Mouse (Mus musculus): Measurements from ENCODE around the gene Nkain2. TPM values are rescaled to one million over a fixed set of nuclear protein-coding genes. Genes with fewer than 3 reads are reported as not detected.

Nkain2 gene
- polyA plus RNA-seq, 1 experiment from 2014 or later: 8.2 TPM

DNA sequence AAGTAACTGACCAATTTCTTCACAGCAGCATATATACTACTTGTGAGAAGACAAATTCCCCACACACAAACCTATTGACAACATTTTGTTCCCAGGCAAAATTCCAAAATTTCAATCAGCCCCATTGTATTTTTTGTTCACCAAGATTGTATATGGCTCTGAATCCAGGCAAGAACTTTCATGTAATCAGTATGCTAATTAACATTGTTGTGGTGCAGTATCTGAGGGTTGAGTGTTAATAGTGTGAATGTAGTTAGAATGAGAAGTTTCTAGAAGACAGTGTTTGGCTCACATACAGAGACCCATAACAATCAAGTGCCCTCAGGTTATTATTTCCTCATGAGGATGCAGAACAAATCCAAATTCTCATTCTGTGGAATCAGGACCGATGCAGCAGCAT lies 354.2 kb downstream of the Nkain2 start:
- H3K27me3 ChIP-seq: no peaks in the 10 kb centered on the region

DNA sequence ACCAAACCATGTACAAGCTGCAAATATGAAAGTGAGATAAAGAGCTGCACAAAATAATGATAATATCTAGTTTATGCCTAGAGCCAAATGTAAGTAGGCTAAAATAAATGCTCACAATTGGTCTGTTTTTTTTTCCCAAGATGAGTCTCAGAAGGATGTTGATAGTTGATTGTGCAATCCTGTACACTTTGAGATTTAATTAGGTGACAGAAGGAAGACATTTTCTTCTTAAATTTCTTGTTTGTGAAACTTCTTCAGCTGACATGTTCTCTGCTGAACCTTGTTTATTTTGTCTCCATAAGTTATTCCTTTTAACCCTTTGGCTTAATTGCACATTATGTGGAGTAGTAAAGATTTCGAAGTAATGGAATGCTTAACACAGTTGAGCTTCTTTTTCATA lies 379.4 kb downstream of the Nkain2 start:
- no peak overlapping the region for H3K27ac ChIP-seq
- no peaks in the 10 kb centered on the region for H3K4me1 ChIP-seq
- no peak overlapping the region for H3K4me3 ChIP-seq
- no peak for ATAC-seq
- H3K4me2 ChIP-seq: no peak overlapping the region
- no peaks in the 10 kb centered on the region for H3K27me3 ChIP-seq
- no peak overlapping the region for H3K9ac ChIP-seq
- H3K9me3 ChIP-seq (replicated peaks): no peaks in the 10 kb centered on the region
- WGBS: 91% methylated on average over 1 of the region's 1 CpGs
- no peaks in the 10 kb centered on the region for H3K36me3 ChIP-seq (ENCODE audit: poor library complexity, severe bottlenecking)

More for the DNA sequence above, 354.2 kb downstream of the Nkain2 start:
- Histone ChIP-seq H3K4me2 (no peak overlapping the region), H3K9ac (no peak overlapping the region), H3K9me3 (replicated peaks) (no peaks in the 10 kb centered on the region), H3K4me3 (no peak overlapping the region), H3K4me1 (no peaks in the 10 kb centered on the region), H3K27ac (no peak overlapping the region), H3K36me3 (ENCODE audit: poor library complexity, severe bottlenecking) (no peaks in the 10 kb centered on the region)
- ATAC-seq: peak; percentile 78
- 47% methylated on average over 1 of the region's 1 CpGs for WGBS

DNA sequence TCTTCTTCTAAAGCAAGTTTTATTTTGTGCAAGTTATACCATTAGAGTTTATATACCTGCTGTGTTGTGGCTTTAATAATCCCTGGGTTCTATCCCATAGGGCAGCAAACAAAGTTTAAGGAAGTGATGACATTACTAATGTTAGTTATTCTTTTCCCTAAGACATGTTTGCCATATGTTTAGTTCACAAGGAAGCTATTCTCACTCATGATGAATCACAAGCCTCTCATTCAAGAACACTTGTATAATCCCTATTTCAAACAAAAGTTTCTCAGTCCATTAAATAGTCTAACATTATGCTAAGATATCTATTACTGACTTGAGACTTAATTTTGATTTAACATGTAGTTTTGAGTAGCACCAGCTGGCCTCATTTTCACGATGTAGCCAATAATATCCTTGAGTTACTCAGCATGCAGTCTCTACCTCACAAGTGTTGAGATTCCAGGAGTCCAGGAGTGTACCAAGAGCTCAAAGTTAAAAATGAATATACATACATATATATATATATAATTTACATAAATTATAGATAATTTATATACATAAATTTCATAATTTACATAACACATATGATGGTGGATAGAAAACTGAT lies 395.6 kb downstream of the Nkain2 start:
- H3K36me3 ChIP-seq (ENCODE audit: poor library complexity, severe bottlenecking): no peaks in the 10 kb centered on the region
- H3K4me3 ChIP-seq: no peak overlapping the region
- H3K27ac ChIP-seq: no peak overlapping the region
- H3K4me2 ChIP-seq: no peak overlapping the region
- no peaks in the 10 kb centered on the region for H3K27me3 ChIP-seq
- H3K9ac ChIP-seq: no peak overlapping the region
- H3K4me1 ChIP-seq: no peaks in the 10 kb centered on the region
- WGBS: 87% methylated on average over 1 of the region's 1 CpGs
- H3K9me3 ChIP-seq (replicated peaks): no peaks in the 10 kb centered on the region
- no peak for ATAC-seq

GRCm38 (mm10) chr10:32493600-32493999 lies 396.7 kb downstream of the Nkain2 start:
- 79% methylated on average over 1 of the region's 1 CpGs for WGBS
- Histone ChIP-seq H3K36me3 (ENCODE audit: poor library complexity, severe bottlenecking) (no peaks in the 10 kb centered on the region), H3K27me3 (no peaks in the 10 kb centered on the region), H3K4me3 (no peak overlapping the region), H3K4me1 (0 out of 2 replicates have a peak, but pooled peaks cover 2% of the 10 kb centered on the region), H3K9me3 (replicated peaks) (no peaks in the 10 kb centered on the region), H3K27ac (no peak overlapping the region), H3K4me2 (no peak overlapping the region), H3K9ac (no peak overlapping the region)
- ATAC-seq: no peak

GRCm38 (mm10) chr10:32462726-32463125 lies 427.5 kb downstream of the Nkain2 start:
- no peaks in the 10 kb centered on the region for H3K27me3 ChIP-seq
- H3K36me3 ChIP-seq (ENCODE audit: poor library complexity, severe bottlenecking): no peaks in the 10 kb centered on the region
- WGBS: 69% methylated on average over 2 of the region's 2 CpGs
- no peak for ATAC-seq
- H3K4me2 ChIP-seq: no peak overlapping the region
- no peaks in the 10 kb centered on the region for H3K4me1 ChIP-seq
- H3K9me3 ChIP-seq (replicated peaks): no peaks in the 10 kb centered on the region
- no peak overlapping the region for H3K9ac ChIP-seq
- no peak overlapping the region for H3K4me3 ChIP-seq
- no peak overlapping the region for H3K27ac ChIP-seq

- WGBS: 66% methylated on average over 3 of the region's 3 CpGs
- H3K4me2 ChIP-seq: no peak overlapping the region
- no peak overlapping the region for H3K9ac ChIP-seq
- H3K9me3 ChIP-seq (replicated peaks): no peaks in the 10 kb centered on the region
- ATAC-seq: no peak
- H3K4me3 ChIP-seq: no peak overlapping the region
- H3K4me1 ChIP-seq: no peaks in the 10 kb centered on the region
- H3K27me3 ChIP-seq: no peaks in the 10 kb centered on the region
- H3K36me3 ChIP-seq (ENCODE audit: poor library complexity, severe bottlenecking): no peaks in the 10 kb centered on the region
- H3K27ac ChIP-seq: no peak overlapping the region
These were observed 450.2 kb downstream of the Nkain2 start for GRCm38 (mm10) chr10:32439932-32440519.

GRCm38 (mm10) chr10:32414228-32414627 lies 476.0 kb downstream of the Nkain2 start:
- Histone ChIP-seq H3K27me3 (no peaks in the 10 kb centered on the region), H3K27ac (no peak overlapping the region), H3K4me1 (no peaks in the 10 kb centered on the region), H3K4me2 (no peak overlapping the region), H3K4me3 (no peak overlapping the region), H3K9me3 (replicated peaks) (no peaks in the 10 kb centered on the region), H3K36me3 (ENCODE audit: poor library complexity, severe bottlenecking) (no peaks in the 10 kb centered on the region), H3K9ac (no peak overlapping the region)
- no peak for ATAC-seq

DNA sequence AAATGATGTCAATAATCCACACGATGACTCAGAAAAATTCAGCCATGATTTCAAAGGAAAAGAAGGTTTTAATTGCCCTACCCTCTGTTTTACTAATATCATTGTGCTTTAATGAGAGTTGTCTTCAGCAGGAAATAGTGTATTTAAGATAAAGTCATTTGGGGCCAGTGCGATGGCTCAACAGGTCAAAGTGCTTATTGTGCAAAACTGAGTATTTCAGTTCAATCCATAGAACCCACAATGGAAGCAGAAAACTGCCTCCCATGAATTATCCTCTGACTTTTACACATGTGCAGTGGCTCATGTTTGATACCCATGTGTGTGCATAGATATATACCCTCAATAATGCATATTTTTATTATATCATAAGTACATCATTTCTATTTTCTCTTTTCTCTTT lies 478.9 kb downstream of the Nkain2 start:
- no peaks in the 10 kb centered on the region for H3K9me3 ChIP-seq (replicated peaks)
- H3K9ac ChIP-seq: no peak overlapping the region
- H3K4me2 ChIP-seq: no peak overlapping the region
- ATAC-seq: no peak
- no peak overlapping the region for H3K4me3 ChIP-seq
- no peak overlapping the region for H3K27ac ChIP-seq
- no peaks in the 10 kb centered on the region for H3K36me3 ChIP-seq (ENCODE audit: poor library complexity, severe bottlenecking)
- no peaks in the 10 kb centered on the region for H3K27me3 ChIP-seq
- WGBS: 88% methylated on average over 2 of the region's 2 CpGs
- no peaks in the 10 kb centered on the region for H3K4me1 ChIP-seq

- Histone ChIP-seq H3K4me2 (no peak overlapping the region), H3K4me3 (no peak overlapping the region), H3K9me3 (replicated peaks) (no peaks in the 10 kb centered on the region), H3K27me3 (no peaks in the 10 kb centered on the region), H3K9ac (no peak overlapping the region), H3K4me1 (no peaks in the 10 kb centered on the region), H3K27ac (no peak overlapping the region), H3K36me3 (ENCODE audit: poor library complexity, severe bottlenecking) (no peaks in the 10 kb centered on the region)
- no peak for ATAC-seq
- 85% methylated on average over 1 of the region's 1 CpGs for WGBS
These were observed 489.3 kb downstream of the Nkain2 start for GRCm38 (mm10) chr10:32400961-32401360.

- 78% methylated on average over 1 of the region's 1 CpGs for WGBS
- Histone ChIP-seq H3K27me3 (no peaks in the 10 kb centered on the region), H3K27ac (no peak overlapping the region), H3K9me3 (replicated peaks) (no peaks in the 10 kb centered on the region), H3K4me2 (no peak overlapping the region), H3K4me1 (no peaks in the 10 kb centered on the region), H3K36me3 (ENCODE audit: poor library complexity, severe bottlenecking) (no peaks in the 10 kb centered on the region), H3K9ac (no peak overlapping the region), H3K4me3 (no peak overlapping the region)
- no peak for ATAC-seq
These were observed 496.3 kb downstream of the Nkain2 start for GRCm38 (mm10) chr10:32393859-32394521.

DNA sequence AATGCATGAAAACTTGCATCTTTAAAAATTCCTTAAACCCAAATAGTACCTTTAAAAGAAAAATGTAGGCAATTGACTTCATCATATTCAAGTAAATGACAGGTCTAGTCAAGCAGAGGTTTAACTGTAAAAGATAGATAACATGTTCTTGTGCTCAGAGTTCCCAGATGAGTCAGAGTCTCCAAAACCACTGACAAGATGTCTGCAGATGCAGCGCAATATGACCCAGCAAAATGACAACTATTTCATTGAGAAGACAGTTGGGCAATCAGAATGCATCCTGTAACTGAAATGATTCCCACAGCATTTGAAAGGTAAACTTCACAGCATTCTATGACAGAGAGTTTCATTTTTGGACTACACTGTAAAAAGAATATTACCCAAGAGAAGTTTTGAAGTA lies 496.9 kb downstream of the Nkain2 start:
- no peaks in the 10 kb centered on the region for H3K27me3 ChIP-seq
- H3K4me2 ChIP-seq: no peak overlapping the region
- no peak overlapping the region for H3K9ac ChIP-seq
- no peaks in the 10 kb centered on the region for H3K36me3 ChIP-seq (ENCODE audit: poor library complexity, severe bottlenecking)
- H3K27ac ChIP-seq: no peak overlapping the region
- no peaks in the 10 kb centered on the region for H3K4me1 ChIP-seq
- ATAC-seq: no peak
- no peaks in the 10 kb centered on the region for H3K9me3 ChIP-seq (replicated peaks)
- WGBS: 91% methylated on average over 1 of the region's 1 CpGs
- no peak overlapping the region for H3K4me3 ChIP-seq

DNA sequence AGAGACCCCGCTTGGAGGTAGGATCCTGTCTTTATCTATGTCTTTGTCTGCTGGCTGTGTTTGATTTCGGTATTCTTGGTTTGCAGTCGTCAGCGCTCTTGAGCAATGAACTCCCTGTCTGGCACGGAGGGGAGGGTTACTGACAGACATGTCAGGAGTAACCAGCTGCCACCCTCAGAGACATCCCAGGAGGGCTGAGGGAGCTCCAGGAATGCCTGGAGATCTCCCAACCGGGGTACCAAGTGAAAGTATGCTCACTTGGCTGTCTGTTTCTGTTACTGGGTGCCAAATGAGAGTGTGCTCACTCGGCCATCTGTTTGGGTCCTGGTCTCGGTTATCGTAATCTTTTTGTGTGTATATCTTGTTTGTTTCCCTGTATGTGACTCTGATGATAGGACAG lies 577.5 kb downstream of the Nkain2 start:
- H3K27ac ChIP-seq: no peak overlapping the region
- H3K9ac ChIP-seq: no peak overlapping the region
- peak; percentile 57; the same call in 1 of the 2 replicates for ATAC-seq
- WGBS: 93% methylated on average over 9 of the region's 9 CpGs
- peaks cover 15% of the 10 kb centered on the region for H3K9me3 ChIP-seq (replicated peaks)
- H3K4me1 ChIP-seq: no peaks in the 10 kb centered on the region
- H3K27me3 ChIP-seq: no peaks in the 10 kb centered on the region
- no peak overlapping the region for H3K4me2 ChIP-seq
- no peaks in the 10 kb centered on the region for H3K36me3 ChIP-seq (ENCODE audit: poor library complexity, severe bottlenecking)
- no peak overlapping the region for H3K4me3 ChIP-seq

Measured in forebrain, embryonic 13.5 days (tissue).